Mouse (Mus musculus) stomach, embryonic 16.5 days (tissue): ENCODE measurements around the gene Tmem266. TPM values are rescaled to one million over a fixed set of nuclear protein-coding genes. Genes with fewer than 3 reads are reported as not detected.

Experiments
- ATAC-seq: fragments of 200-750 bp; cut with Nextera tagmentation; 2 replicates; pipeline ENCODE4 v1.8.0; 2017; ENCODE audit warnings: moderate number of reproducible peaks, moderate TSS enrichment; ENCODE audit not compliant: insufficient read depth, low FRiP score
- H3K27ac ChIP-seq: fragments of 300-500 bp; sonication (generic); 2 replicates; pipeline ENCODE4 v1.5.1; 2014; ENCODE audit warnings: low read length
- H3K27me3 ChIP-seq: fragments of 300-500 bp; sonication (generic); 2 replicates; pipeline ENCODE4 v1.6.1; 2014; ENCODE audit warnings: low read length, control low read depth, mixed read lengths; ENCODE audit not compliant: control insufficient read depth, insufficient read depth
- H3K36me3 ChIP-seq: fragments of 300-500 bp; sonication (generic); 2 replicates; pipeline ENCODE4 v1.6.1; 2014; ENCODE audit warnings: low read length; ENCODE audit not compliant: control insufficient read depth, insufficient read depth
- H3K4me1 ChIP-seq: fragments of 300-500 bp; sonication (generic); 2 replicates; pipeline ENCODE4 v1.6.1; 2014; ENCODE audit warnings: low read length, control low read depth, mixed read lengths; ENCODE audit not compliant: control insufficient read depth, insufficient read depth
- H3K4me2 ChIP-seq: fragments of 300-500 bp; sonication (generic); 2 replicates; pipeline ENCODE4 v1.6.1; 2014; ENCODE audit warnings: low read depth, low read length, mixed read lengths
- H3K4me3 ChIP-seq: fragments of 300-500 bp; sonication (generic); replicated peaks from 2 replicates; pipeline ENCODE4 v1.5.1; 2014; ENCODE audit warnings: mild to moderate bottlenecking, low read length
- H3K9ac ChIP-seq: fragments of 300-500 bp; sonication (generic); 2 replicates; pipeline ENCODE4 v1.6.1; 2014; ENCODE audit warnings: low read length
- H3K9me3 ChIP-seq: fragments of 300-500 bp; sonication (generic); replicated peaks from 2 replicates; pipeline ENCODE4 v1.6.1; 2016; ENCODE audit warnings: low read length, control low read depth; ENCODE audit not compliant: control insufficient read depth
- WGBS: fragments of 180-500 bp; shearing (Covaris S2); extraction: QIAGEN DNeasy Blood & Tissue Kit; methylation state at CpG from one replicate; pipeline ENCODE4 v1.1.7; 2014; 5-methylcytosine and 5-hydroxymethylcytosine counted together
- polyA plus RNA-seq: library from polyadenylated mRNA; unstranded; fragments of >200 nt; fragmentation: Nextera tagmentation; extraction: Ambion mirVana; gene quantifications from 2 replicates; pipeline ENCODE4 v1.2.1, GENCODE M21; 2015

The Tmem266 gene
- polyA plus RNA-seq, 1 experiment from 2014 or later, result 1.2 TPM

GRCm38 (mm10) chr9:55450035-55450434 lies 123.3 kb downstream of the Tmem266 start:
- H3K36me3 ChIP-seq, result no peaks in the 10 kb centered on the region
- no peak overlapping the region for H3K4me2 ChIP-seq
- H3K4me1 ChIP-seq, result no peaks in the 10 kb centered on the region

GRCm38 (mm10) chr9:55451426-55451825 lies 124.7 kb downstream of the Tmem266 start:
- Histone ChIP-seq H3K27me3 (no peaks in the 10 kb centered on the region), H3K4me2 (no peak overlapping the region), H3K36me3 (no peaks in the 10 kb centered on the region), H3K27ac (no peak overlapping the region), H3K4me1 (no peaks in the 10 kb centered on the region), H3K9me3 (no peaks in the 10 kb centered on the region), H3K9ac (no peak overlapping the region), H3K4me3 (no peak overlapping the region)
- 85% methylated on average over 3 of the region's 3 CpGs for WGBS
- ATAC-seq, result no peak

More at GRCm38 (mm10) chr9:55450035-55450434, 123.3 kb downstream of the Tmem266 start:
- Histone ChIP-seq H3K27ac (no peak overlapping the region), H3K4me3 (no peak overlapping the region), H3K27me3 (no peaks in the 10 kb centered on the region), H3K9me3 (no peaks in the 10 kb centered on the region), H3K9ac (no peak overlapping the region)
- 77% methylated on average over 6 of the region's 6 CpGs for WGBS
- no peak for ATAC-seq

- 95% methylated on average over 1 of the region's 1 CpGs for WGBS
- Histone ChIP-seq H3K9me3 (no peaks in the 10 kb centered on the region), H3K4me2 (no peak overlapping the region), H3K27me3 (no peaks in the 10 kb centered on the region), H3K27ac (no peak overlapping the region), H3K36me3 (no peaks in the 10 kb centered on the region), H3K9ac (no peak overlapping the region), H3K4me1 (no peaks in the 10 kb centered on the region), H3K4me3 (no peak overlapping the region)
- ATAC-seq, result no peak
Observed at GRCm38 (mm10) chr9:55452906-55453305, 126.2 kb downstream of the Tmem266 start.

GRCm38 (mm10) chr9:55453366-55453765 lies 126.7 kb downstream of the Tmem266 start:
- Histone ChIP-seq H3K27me3 (no peaks in the 10 kb centered on the region), H3K27ac (no peak overlapping the region), H3K4me1 (no peaks in the 10 kb centered on the region), H3K4me3 (no peak overlapping the region), H3K36me3 (no peaks in the 10 kb centered on the region), H3K9me3 (no peaks in the 10 kb centered on the region), H3K4me2 (no peak overlapping the region), H3K9ac (no peak overlapping the region)
- WGBS, result 91% methylated on average over 5 of the region's 5 CpGs
- no peak for ATAC-seq

GRCm38 (mm10) chr9:55468397-55468796 lies 141.7 kb downstream of the Tmem266 start:
- Histone ChIP-seq H3K4me2 (no peak overlapping the region), H3K27me3 (no peaks in the 10 kb centered on the region), H3K9ac (no peak overlapping the region), H3K9me3 (no peaks in the 10 kb centered on the region), H3K36me3 (no peaks in the 10 kb centered on the region), H3K4me3 (no peak overlapping the region), H3K27ac (no peak overlapping the region), H3K4me1 (0 out of 2 replicates have a peak, but pooled peaks cover 5% of the 10 kb centered on the region)
- 29% methylated on average over 1 of the region's 1 CpGs for WGBS
- ATAC-seq, result no peak

- no peaks in the 10 kb centered on the region for H3K27me3 ChIP-seq
- H3K36me3 ChIP-seq, result no peaks in the 10 kb centered on the region
- H3K9me3 ChIP-seq, result no peaks in the 10 kb centered on the region
- WGBS, result 53% methylated on average over 1 of the region's 1 CpGs
- no peak overlapping the region for H3K4me3 ChIP-seq
- H3K4me2 ChIP-seq, result no peak overlapping the region
- H3K9ac ChIP-seq, result no peak overlapping the region
- no peak for ATAC-seq
- H3K27ac ChIP-seq, result no peak overlapping the region
- H3K4me1 ChIP-seq, result 0 out of 2 replicates have a peak, but pooled peaks cover 5% of the 10 kb centered on the region
Observed at GRCm38 (mm10) chr9:55476084-55476483, 149.4 kb downstream of the Tmem266 start.

- H3K4me1 ChIP-seq, result no peaks in the 10 kb centered on the region
- H3K9ac ChIP-seq, result no peak overlapping the region
- H3K4me3 ChIP-seq, result no peak overlapping the region
- no peak overlapping the region for H3K27ac ChIP-seq
- H3K36me3 ChIP-seq, result 0 out of 2 replicates have a peak, but pooled peaks cover 1% of the 10 kb centered on the region
- no peak overlapping the region for H3K4me2 ChIP-seq
- H3K27me3 ChIP-seq, result no peaks in the 10 kb centered on the region
- no peaks in the 10 kb centered on the region for H3K9me3 ChIP-seq
- ATAC-seq, result no peak
Observed at GRCm38 (mm10) chr9:55478699-55479098, 152.0 kb downstream of the Tmem266 start.

GRCm38 (mm10) chr9:55482116-55482515 lies 155.4 kb downstream of the Tmem266 start:
- no peak overlapping the region for H3K9ac ChIP-seq
- H3K4me1 ChIP-seq, result no peaks in the 10 kb centered on the region
- no peaks in the 10 kb centered on the region for H3K27me3 ChIP-seq
- ATAC-seq, result no peak
- no peak overlapping the region for H3K4me2 ChIP-seq
- no peak overlapping the region for H3K27ac ChIP-seq
- no peaks in the 10 kb centered on the region for H3K9me3 ChIP-seq
- H3K36me3 ChIP-seq, result peaks cover 7% of the 10 kb centered on the region; the same call in 1 of the 2 replicates
- WGBS, result 57% methylated on average over 2 of the region's 2 CpGs
- no peak overlapping the region for H3K4me3 ChIP-seq
